Mouse (Mus musculus) heart, embryonic 13.5 days (tissue): ENCODE measurements at regions not wholly inside any gene's neighbourhood (a gene's known extent, or its start where the extent isn't known, plus 50 kb on each side); places are given as distances from the start of the nearest gene placed in this dataset.

Source experiments
- ATAC-seq: fragments of 200-750 bp; cut with Nextera tagmentation; 2 replicates; pipeline ENCODE4 v1.8.0; 2017; ENCODE audit warnings: moderate TSS enrichment; ENCODE audit not compliant: insufficient number of reproducible peaks, low FRiP score, low TSS enrichment; ENCODE audit errors: extremely low read depth
- H3K27ac ChIP-seq: fragments of 300-500 bp; sonication (generic); replicated peaks from 2 replicates; pipeline ENCODE4 v1.5.1; 2015; ENCODE audit warnings: moderate library complexity, mild to moderate bottlenecking, inconsistent platforms
- H3K27me3 ChIP-seq: fragments of 300-500 bp; sonication (generic); replicated peaks from 2 replicates; pipeline ENCODE4 v1.6.1; 2015; ENCODE audit warnings: mild to moderate bottlenecking, inconsistent platforms
- H3K36me3 ChIP-seq: fragments of 300-500 bp; sonication (generic); 2 replicates; pipeline ENCODE4 v1.6.1; 2015; ENCODE audit warnings: mild to moderate bottlenecking, inconsistent platforms
- H3K4me1 ChIP-seq: fragments of 300-500 bp; sonication (generic); 2 replicates; pipeline ENCODE4 v1.6.1; 2015; ENCODE audit warnings: inconsistent platforms
- H3K4me2 ChIP-seq: fragments of 300-500 bp; sonication (generic); 2 replicates; pipeline ENCODE4 v1.6.1; 2015; ENCODE audit warnings: inconsistent platforms, mild to moderate bottlenecking, moderate library complexity
- H3K4me3 ChIP-seq: fragments of 300-500 bp; sonication (generic); 2 replicates; pipeline ENCODE4 v1.5.1; 2015; ENCODE audit warnings: moderate library complexity, mild to moderate bottlenecking, inconsistent platforms
- H3K9ac ChIP-seq: fragments of 300-500 bp; sonication (generic); 2 replicates; pipeline ENCODE4 v1.6.1; 2015; ENCODE audit warnings: inconsistent platforms, mild to moderate bottlenecking, moderate library complexity
- H3K9me3 ChIP-seq: fragments of 300-500 bp; sonication (generic); 2 replicates; pipeline ENCODE4 v1.6.1; 2016; ENCODE audit warnings: inconsistent platforms
- WGBS: fragments of 180-500 bp; shearing (Covaris S2); methylation state at CpG from one replicate; pipeline ENCODE4 v1.1.7; 2015; ENCODE audit warnings: mixed read lengths; 5-methylcytosine and 5-hydroxymethylcytosine counted together

DNA sequence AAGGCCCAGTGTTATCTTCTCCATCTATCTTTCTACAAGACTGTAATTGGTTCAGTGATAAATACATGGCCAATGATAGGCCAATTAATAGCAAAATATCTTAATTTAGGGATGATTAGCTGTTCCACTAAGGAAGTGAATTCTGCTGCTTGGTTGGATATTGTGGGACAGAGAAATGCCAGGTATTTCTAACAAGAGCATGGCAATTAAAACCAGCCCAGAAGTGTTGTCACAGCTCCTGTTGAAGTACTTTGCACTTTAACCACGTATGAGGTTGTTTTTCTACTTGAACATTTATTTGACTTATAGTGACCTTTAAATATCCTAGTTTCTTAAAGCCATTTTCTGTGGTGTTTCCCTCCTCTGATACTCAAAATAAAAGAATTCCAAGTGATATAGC lies 65.7 kb upstream of the Acsl4 start:
- Histone ChIP-seq H3K4me2 (no peak overlapping the region), H3K36me3 (no peaks in the 10 kb centered on the region), H3K9me3 (no peaks in the 10 kb centered on the region), H3K27ac (no peak overlapping the region), H3K9ac (no peak overlapping the region), H3K27me3 (no peaks in the 10 kb centered on the region), H3K4me1 (no peaks in the 10 kb centered on the region), H3K4me3 (no peak overlapping the region)
- ATAC-seq, result no peak
- 26% methylated on average over 1 of the region's 1 CpGs for WGBS

DNA sequence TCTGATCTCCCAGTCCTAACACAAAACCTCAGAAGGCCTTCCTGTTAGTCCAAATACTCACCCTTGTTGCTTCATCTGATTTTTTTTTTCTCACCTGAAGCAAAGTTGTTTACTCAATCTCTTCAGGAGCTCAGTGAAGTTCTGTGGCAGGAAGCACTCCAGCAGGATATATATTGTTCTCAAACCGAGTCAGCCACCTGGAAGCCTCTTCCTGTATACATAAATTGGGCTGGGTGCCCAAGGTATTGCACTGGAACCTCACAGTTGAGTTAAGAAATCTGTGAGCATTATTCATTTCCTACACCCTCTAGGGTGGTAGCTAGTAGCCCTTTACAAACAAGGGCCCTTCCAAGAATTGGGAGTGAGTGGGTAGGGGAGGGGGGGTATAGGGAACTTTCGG lies 73.8 kb upstream of the Acsl4 start:
- Histone ChIP-seq H3K27ac (no peak overlapping the region), H3K4me3 (no peak overlapping the region), H3K4me1 (peaks cover 5% of the 10 kb centered on the region; the same call in 1 of the 2 replicates), H3K27me3 (0 out of 2 replicates have a peak, but pooled peaks cover 7% of the 10 kb centered on the region), H3K9me3 (no peaks in the 10 kb centered on the region), H3K4me2 (no peak overlapping the region), H3K36me3 (no peaks in the 10 kb centered on the region), H3K9ac (no peak overlapping the region)
- WGBS, result 58% methylated on average over 2 of the region's 2 CpGs
- ATAC-seq, result no peak

DNA sequence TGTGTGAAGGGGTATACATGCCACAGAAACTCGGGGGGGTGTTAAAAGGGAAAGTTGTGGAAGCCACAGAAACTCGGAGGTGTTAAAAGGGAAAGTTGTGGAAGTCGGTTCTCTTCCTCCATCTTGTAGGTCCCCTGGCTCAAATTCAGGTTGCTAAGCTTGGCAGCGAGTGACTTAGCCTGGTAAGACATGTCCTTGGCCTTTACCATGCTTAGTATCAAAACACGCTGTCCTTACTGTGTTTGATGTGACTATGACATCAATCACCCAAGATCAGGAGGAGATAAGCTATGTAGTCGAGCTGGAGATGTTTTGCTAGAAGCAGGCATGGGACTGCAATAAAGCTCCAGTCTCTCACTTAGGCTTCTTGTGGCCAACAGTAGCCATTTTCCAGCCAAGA lies 74.4 kb upstream of the Acsl4 start:
- H3K27ac ChIP-seq, result no peak overlapping the region
- H3K27me3 ChIP-seq, result 0 out of 2 replicates have a peak, but pooled peaks cover 7% of the 10 kb centered on the region
- no peak for ATAC-seq
- no peak overlapping the region for H3K4me3 ChIP-seq
- WGBS, result 58% methylated on average over 6 of the region's 6 CpGs
- H3K36me3 ChIP-seq, result no peaks in the 10 kb centered on the region
- no peak overlapping the region for H3K9ac ChIP-seq
- H3K9me3 ChIP-seq, result no peaks in the 10 kb centered on the region
- H3K4me1 ChIP-seq, result peaks cover 5% of the 10 kb centered on the region; the same call in 1 of the 2 replicates
- H3K4me2 ChIP-seq, result no peak overlapping the region

DNA sequence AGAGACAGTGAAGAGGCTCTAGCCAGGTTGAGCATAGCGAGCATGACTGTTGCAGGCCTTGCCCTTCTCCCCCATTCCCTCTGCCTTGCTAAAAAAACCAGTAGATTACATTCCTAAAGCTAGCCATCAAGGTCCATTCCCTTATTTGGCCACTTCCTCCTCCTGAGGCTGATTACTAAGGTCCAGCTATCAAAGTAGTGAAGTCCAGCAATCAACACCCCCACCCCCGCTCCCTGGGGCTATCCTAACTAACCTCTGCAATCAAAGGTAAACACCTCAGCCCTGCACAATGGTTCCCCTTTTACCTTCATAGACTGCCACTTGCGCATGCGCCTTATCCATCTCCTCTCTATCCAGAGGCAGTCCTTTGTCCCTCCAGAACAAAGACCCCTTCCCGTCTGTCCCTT lies 77.5 kb upstream of the Acsl4 start:
- no peaks in the 10 kb centered on the region for H3K9me3 ChIP-seq
- no peak overlapping the region for H3K9ac ChIP-seq
- H3K27me3 ChIP-seq, result 0 out of 2 replicates have a peak, but pooled peaks cover 7% of the 10 kb centered on the region
- peaks cover 5% of the 10 kb centered on the region; the same call in 1 of the 2 replicates for H3K4me1 ChIP-seq
- no peak for ATAC-seq
- H3K36me3 ChIP-seq, result no peaks in the 10 kb centered on the region
- H3K4me2 ChIP-seq, result no peak overlapping the region
- no peak overlapping the region for H3K4me3 ChIP-seq
- 21% methylated on average over 5 of the region's 5 CpGs for WGBS
- H3K27ac ChIP-seq, result peak overlapping the region; percentile 56; the same call in 1 of the 2 replicates

DNA sequence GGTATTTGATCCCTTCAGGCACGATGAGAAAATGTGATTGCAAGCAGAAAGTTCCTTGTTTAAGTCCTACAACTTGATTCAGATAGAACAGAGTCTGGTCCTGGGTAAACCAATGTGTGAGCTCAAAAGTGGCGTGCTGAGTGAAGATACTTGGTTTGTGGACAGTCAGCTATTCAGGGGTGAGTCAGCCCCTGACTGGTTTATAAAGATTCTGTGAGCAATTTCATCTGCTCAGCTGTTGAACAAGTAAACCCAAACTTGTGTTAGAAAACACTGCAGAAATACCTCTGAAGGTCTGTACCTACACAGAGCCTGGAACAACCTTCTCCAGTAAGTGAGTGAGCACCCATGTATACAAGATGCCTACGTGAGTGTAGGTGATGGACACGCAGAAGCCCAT lies 78.1 kb upstream of the Acsl4 start:
- Histone ChIP-seq H3K36me3 (no peaks in the 10 kb centered on the region), H3K27ac (peak overlapping the region; percentile 56; the same call in 1 of the 2 replicates), H3K4me1 (peaks cover 5% of the 10 kb centered on the region; the same call in 1 of the 2 replicates), H3K9me3 (no peaks in the 10 kb centered on the region), H3K4me3 (no peak overlapping the region), H3K4me2 (no peak overlapping the region), H3K27me3 (0 out of 2 replicates have a peak, but pooled peaks cover 4% of the 10 kb centered on the region), H3K9ac (no peak overlapping the region)
- ATAC-seq, result no peak
- WGBS, result 44% methylated on average over 4 of the region's 4 CpGs

DNA sequence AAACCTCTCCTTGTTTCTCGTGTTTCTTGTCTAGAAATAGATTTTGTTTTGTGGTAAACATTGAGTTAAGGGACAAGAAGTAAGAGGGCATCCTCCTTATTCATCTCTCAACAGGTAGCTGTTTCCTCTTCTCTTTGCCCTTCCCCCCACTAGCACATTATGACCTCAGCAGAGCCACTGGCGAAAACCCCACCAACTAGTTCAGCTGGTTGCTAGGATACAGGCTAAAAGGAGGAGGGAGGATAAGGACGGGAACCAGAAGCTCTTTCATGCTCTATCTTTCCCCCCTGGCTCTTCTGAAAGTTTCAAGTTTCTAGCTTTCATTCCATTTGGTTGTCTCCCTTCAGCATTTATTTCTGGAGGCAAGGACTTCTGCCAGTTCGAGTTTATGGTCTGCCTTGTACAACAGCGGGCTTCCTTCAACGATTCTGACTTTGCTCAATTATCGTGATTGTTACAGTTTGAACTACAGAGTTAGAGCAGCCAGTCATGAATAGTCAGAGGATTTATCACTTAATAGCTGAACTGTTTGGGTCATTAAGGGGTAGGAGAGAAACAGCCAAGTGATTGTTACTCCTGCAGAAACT lies 78.8 kb upstream of the Acsl4 start:
- WGBS, result 17% methylated on average over 7 of the region's 7 CpGs
- Histone ChIP-seq H3K9me3 (no peaks in the 10 kb centered on the region), H3K4me1 (peaks cover 5% of the 10 kb centered on the region; the same call in 1 of the 2 replicates), H3K27me3 (0 out of 2 replicates have a peak, but pooled peaks cover 4% of the 10 kb centered on the region), H3K4me2 (no peak overlapping the region), H3K36me3 (no peaks in the 10 kb centered on the region), H3K9ac (no peak overlapping the region), H3K27ac (no peak overlapping the region), H3K4me3 (no peak overlapping the region)
- ATAC-seq, result no peak

DNA sequence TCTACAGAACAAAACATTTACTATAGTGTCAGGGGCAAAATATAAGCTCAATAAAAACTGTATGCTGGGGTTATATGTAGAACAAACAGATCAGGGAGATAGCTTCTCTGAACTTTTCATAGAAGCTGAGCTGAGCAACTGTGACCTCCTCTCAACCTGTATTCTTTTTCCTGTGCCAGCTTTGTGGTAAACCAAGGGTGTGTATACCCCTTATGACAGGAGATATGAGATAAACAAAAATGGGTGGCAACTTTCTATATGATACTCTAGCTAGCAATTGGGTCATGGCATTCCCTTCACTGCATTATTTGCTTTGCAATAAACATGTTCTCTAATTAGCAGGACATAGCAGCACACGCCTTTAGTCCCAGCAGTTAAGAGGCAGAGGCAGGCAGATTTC lies 79.7 kb upstream of the Acsl4 start:
- Histone ChIP-seq H3K4me2 (no peak overlapping the region), H3K27me3 (0 out of 2 replicates have a peak, but pooled peaks cover 4% of the 10 kb centered on the region), H3K36me3 (no peaks in the 10 kb centered on the region), H3K4me3 (no peak overlapping the region), H3K27ac (no peak overlapping the region), H3K4me1 (peaks cover 5% of the 10 kb centered on the region; the same call in 1 of the 2 replicates), H3K9me3 (no peaks in the 10 kb centered on the region), H3K9ac (no peak overlapping the region)
- WGBS, result 66% methylated on average over 1 of the region's 1 CpGs
- ATAC-seq, result no peak

DNA sequence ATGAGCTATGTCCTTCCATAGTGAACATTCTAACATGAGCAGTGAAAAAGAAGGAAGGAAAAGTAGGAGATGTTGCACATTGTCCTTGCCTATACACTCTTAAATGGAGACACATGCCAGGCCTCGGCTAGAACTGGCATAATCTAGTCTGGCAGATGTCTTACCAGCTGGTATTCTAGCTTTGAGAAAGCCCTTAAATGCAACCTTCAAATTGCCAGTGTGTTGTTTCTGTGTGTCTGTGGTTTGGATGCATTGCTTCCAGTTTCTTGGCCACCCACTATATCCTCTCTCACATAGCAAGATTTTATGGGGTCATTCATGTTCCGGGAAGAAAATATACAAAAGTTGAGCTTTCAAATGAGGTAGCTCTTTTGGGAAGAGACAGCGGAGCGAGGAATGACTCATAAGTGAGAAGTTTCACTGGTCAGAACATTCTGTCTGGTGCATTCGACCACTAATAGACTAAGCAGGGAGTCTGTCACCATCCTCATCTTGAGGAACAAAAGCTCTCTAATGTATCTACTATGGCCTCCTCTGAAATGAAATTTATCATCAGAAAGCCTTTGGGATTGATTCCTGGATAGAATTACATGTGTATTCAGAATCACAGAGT lies 91.0 kb upstream of the Acsl4 start:
- no peaks in the 10 kb centered on the region for H3K4me1 ChIP-seq
- H3K9ac ChIP-seq, result no peak overlapping the region
- no peak for ATAC-seq
- H3K27ac ChIP-seq, result no peak overlapping the region
- WGBS, result 76% methylated on average over 5 of the region's 5 CpGs
- no peak overlapping the region for H3K4me2 ChIP-seq
- H3K36me3 ChIP-seq, result no peaks in the 10 kb centered on the region
- H3K27me3 ChIP-seq, result 0 out of 2 replicates have a peak, but pooled peaks cover 3% of the 10 kb centered on the region
- no peak overlapping the region for H3K4me3 ChIP-seq
- no peaks in the 10 kb centered on the region for H3K9me3 ChIP-seq

DNA sequence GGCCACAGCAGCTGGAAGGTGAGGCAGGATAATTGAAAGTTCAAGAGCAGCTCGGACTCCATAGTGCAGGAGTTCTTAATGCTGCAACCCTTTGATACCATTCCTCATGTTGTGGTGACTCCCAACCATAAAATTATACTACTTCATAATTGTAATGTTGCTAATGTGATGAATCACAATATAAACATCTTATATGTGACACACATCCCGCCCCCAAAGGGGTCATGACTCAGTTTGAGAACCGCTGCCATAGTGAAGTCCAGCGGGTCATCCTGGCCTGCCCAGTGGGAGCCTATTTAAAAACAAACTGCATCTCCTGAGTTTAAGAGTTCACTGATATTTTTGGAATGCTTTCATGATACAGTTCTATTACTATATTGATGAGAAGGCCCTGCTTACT lies 97.7 kb upstream of the Acsl4 start:
- Histone ChIP-seq H3K9ac (no peak overlapping the region), H3K36me3 (no peaks in the 10 kb centered on the region), H3K27ac (no peak overlapping the region), H3K4me2 (no peak overlapping the region), H3K4me1 (no peaks in the 10 kb centered on the region), H3K27me3 (0 out of 2 replicates have a peak, but pooled peaks cover 11% of the 10 kb centered on the region), H3K9me3 (no peaks in the 10 kb centered on the region), H3K4me3 (no peak overlapping the region)
- no peak for ATAC-seq
- 80% methylated on average over 4 of the region's 4 CpGs for WGBS

DNA sequence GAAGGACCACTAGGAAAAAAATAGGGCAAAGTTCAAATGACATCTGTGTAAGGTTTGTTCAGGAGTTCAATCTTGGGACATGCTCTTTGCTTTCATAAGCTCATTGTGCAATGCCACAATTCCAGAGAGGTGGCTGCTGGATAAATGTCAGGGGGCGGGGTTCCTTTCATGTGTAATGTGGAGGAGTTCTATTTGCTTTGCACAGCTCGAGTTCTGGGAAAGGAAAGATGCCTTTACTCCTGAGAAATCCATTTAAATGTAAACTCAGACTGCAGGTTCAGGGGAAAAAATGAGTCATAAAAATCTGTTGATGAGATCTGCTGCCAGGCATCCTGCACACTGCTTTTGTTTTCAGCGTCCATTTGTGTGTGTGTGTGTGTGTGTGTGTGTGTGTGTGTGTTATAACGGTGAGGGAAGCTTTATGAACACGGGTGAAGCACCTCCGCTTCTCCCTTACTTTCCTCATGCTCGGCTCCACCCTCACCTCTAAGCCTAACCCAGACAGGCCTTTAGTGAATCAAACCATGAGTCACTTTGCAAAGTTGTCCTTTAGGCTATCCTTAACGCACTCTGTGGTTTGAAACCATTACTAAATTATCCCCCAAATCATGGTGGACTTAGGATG lies 99.9 kb upstream of the Acsl4 start:
- Histone ChIP-seq H3K27ac (no peak overlapping the region), H3K27me3 (0 out of 2 replicates have a peak, but pooled peaks cover 11% of the 10 kb centered on the region), H3K9me3 (no peaks in the 10 kb centered on the region), H3K36me3 (no peaks in the 10 kb centered on the region), H3K9ac (no peak overlapping the region), H3K4me3 (no peak overlapping the region), H3K4me2 (no peak overlapping the region), H3K4me1 (no peaks in the 10 kb centered on the region)
- 56% methylated on average over 8 of the region's 8 CpGs for WGBS
- no peak for ATAC-seq

DNA sequence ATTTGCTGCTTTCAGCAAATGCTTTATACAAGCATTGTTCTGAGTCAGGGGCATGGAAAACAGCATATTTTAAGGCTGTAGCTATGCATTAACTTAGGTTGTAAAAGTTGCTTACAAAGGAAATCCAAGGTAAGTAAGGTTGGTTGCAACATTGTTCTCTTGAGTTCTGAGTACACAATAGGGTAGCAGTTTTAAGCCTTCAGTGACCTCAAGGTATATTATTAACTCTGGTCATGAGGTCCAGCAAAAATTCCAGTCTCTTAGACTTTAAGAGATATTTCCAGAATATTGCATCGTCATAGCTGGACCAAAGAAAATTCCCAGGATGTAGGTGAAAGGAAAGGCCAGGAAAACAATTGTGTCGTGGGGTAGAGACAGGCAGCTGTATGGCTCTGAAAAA lies 110.8 kb upstream of the Acsl4 start:
- no peaks in the 10 kb centered on the region for H3K9me3 ChIP-seq
- no peak overlapping the region for H3K4me3 ChIP-seq
- H3K9ac ChIP-seq, result no peak overlapping the region
- H3K36me3 ChIP-seq, result no peaks in the 10 kb centered on the region
- no peak for ATAC-seq
- no peaks in the 10 kb centered on the region; the same call in 1 of the 2 replicates for H3K27me3 ChIP-seq
- no peak overlapping the region for H3K4me2 ChIP-seq
- H3K4me1 ChIP-seq, result no peaks in the 10 kb centered on the region
- no peak overlapping the region for H3K27ac ChIP-seq
- 75% methylated on average over 2 of the region's 2 CpGs for WGBS
